Mouse (Mus musculus) testis, adult 2 months (tissue): ENCODE data around the gene Fam83e.

Source experiments
- CTCF ChIP-seq: fragments of 200-500 bp; IDR thresholded peaks from 2 replicates; pipeline ENCODE4 v1.5.1; 2012; ENCODE audit warnings: low read depth, mild to moderate bottlenecking, inconsistent platforms, low read length, moderate library complexity; ENCODE audit not compliant: control insufficient read depth, insufficient read depth, insufficient replicate concordance
- POLR2A ChIP-seq: fragments of 200-500 bp; IDR thresholded peaks from 2 replicates; pipeline ENCODE4 v1.6.1; 2012; ENCODE audit warnings: low read depth, mild to moderate bottlenecking, inconsistent platforms, low read length, moderate library complexity; ENCODE audit not compliant: control insufficient read depth

GRCm38 (mm10) chr7:45770427-45771082 is 49.5 kb downstream of the Fam83e start:
- TF ChIP-seq CTCF (no peak), POLR2A (no peak)
